Mouse (Mus musculus) yolk sac, embryonic 10.5 days (tissue): Measurements from ENCODE around the gene Kank2.
"Not testable (repeated sequence)": the region's sequence is repeated elsewhere in the genome, so short reads cannot be mapped to it uniquely, and the experiment has no call there.

Experiments used
- DNase-seq: peaks from one replicate; pipeline ENCODE4 v3.0.0-alpha.2; 2017; ENCODE audit warnings: low spot score

Kank2 gene

GRCm38 (mm10) chr9:21818125-21818524 lies 19.6 kb upstream of the Kank2 start:
- DNase-seq = no peak

DNA sequence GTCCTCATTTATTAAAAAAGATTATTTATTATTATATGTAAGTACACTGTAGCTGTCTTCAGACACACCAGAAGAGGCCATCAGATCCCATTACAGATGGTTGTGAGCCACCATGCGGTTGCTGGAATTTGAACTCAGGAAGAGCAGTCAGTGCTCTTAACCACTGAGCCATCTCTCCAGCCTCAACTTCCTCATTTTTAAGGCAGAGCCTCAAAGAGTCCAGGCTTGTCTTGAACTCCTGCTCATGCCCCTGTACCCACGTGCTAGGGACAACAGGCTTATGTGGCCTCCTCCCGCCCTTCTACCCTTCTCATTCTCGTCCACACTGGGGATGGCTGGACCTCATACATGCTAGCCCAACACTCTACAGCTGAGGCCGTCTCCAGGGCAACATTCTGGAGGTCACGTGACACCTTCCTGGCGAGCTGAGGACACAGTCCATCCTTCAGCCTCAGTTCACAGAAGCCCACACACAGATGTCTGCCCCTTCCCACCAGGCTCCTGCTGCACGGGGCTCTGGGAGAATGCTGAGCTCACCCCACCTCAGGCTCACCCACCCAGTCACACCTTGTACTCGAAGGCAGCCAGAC lies 18.3 kb upstream of the Kank2 start:
- peak; percentile 60 for DNase-seq

- DNase-seq = no peak
Measured at GRCm38 (mm10) chr9:21811170-21811569, 12.6 kb upstream of the Kank2 start.

GRCm38 (mm10) chr9:21808561-21808960 lies 10.0 kb upstream of the Kank2 start:
- no peak for DNase-seq

GRCm38 (mm10) chr9:21806976-21807375 lies 8.4 kb upstream of the Kank2 start:
- DNase-seq = no peak

- no peak for DNase-seq
Measured at GRCm38 (mm10) chr9:21806363-21806762, 7.8 kb upstream of the Kank2 start.

GRCm38 (mm10) chr9:21803986-21804644 lies 5.6 kb upstream of the Kank2 start:
- peak; percentile 53 for DNase-seq

DNA sequence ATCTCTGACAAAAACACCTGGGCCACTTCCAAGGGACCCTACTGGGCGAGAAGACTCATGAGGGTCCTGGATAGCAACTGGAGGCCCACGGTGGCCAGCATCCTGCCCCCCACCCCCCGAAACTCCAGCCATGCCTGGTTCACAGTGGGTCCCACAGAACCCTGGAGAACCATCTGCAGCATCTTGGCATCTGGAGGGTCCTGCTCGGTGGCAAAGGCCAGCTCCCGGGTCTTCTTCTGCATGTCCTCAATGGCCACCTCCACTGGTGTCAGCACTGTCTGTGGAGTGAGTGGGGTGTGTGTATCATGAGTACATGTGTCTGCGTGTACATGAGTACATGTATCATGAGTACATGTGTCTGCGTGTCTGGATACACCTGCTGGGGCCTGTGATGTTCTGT lies 3.0 kb upstream of the Kank2 start:
- no peak for DNase-seq

DNA sequence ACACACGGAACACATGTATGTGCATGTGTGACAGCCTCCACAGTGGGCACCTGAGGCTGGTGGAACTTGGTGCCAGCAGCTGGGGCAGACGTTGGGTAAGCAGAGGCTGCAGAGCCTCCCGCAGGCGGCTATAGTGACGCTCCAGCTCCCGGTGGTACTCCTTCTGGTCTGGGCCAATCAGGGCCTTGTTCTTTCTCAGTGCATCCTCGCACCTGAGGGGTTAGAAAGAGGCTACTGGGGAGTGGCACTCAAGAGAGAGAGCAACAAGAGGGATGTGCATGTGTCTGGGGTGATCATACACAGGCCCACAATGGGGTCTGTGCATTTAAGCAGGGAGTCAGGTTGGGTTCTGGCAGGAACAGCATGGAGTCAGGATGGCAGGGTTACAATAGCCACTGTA lies 2.6 kb upstream of the Kank2 start:
- DNase-seq = no peak

DNA sequence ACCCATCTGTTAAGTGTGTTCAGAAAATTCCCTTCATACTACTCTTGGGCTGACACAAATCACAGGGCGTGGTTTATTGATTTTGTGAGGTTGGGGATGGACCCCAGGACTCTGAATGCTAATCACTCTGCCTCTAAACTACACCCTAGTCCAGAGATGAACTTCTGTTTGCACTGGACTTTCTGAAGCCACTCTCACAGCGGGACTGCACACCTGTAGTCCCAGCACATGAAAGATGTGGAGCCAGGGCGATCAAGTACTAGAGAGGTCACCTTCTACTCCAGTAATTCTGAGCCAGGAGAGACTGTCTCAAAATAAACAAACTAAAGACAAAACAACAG lies 436 bp upstream of the Kank2 start:
- no peak for DNase-seq

- DNase-seq = peak; percentile 85
Measured at GRCm38 (mm10) chr9:21797921-21798344, 611 bp downstream of the Kank2 start.

GRCm38 (mm10) chr9:21796919-21797318 lies 1.6 kb downstream of the Kank2 start:
- DNase-seq = no peak

- peak; percentile 20 for DNase-seq
Measured at GRCm38 (mm10) chr9:21796259-21796658, 2.3 kb downstream of the Kank2 start.

GRCm38 (mm10) chr9:21795579-21795978 lies 3.0 kb downstream of the Kank2 start:
- DNase-seq = no peak

DNA sequence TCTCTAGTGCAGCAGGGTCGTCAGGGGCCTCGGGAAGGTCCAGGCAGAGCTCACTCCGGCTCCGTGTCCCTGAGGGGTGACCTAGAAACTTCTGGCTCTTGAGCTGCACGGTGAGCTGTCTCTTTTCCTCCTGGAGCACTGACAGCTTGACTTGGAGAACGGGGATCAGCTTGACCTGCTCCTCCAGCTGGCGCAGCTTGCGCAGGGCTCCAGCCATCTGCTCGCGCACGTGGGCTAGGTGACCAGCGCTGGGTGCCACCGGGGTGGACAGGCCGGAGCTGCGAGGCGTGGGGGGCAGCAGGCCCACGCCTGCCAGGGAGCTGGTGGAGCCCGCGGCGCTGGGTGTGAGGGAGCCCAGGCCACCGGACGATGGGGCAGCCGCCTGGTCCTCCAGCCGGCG lies 3.6 kb downstream of the Kank2 start:
- no peak for DNase-seq

DNA sequence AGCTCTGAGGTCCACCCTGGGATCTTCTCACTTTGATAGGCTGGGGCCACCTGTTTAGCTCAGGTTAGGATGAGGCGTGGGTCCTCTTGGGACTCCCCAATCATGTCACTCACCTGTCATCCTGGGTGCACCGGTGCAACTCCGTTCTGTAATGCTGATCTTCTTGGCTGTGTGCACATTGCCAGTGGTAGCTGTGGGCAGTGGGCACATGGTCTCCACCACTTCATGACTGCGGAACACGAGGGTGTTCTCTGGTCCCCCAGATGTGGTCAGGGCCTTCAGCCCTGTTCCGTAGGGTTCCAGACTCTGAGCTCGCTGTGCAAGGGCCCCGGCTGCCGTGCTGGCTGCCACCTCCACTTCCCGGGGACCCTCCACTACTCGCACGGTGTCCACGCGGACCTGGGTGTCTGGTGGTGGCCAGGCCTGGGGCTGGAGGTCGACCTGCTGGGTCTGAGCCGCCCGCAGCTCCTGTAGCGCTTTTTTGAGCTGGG lies 4.2 kb downstream of the Kank2 start:
- no peak for DNase-seq

DNA sequence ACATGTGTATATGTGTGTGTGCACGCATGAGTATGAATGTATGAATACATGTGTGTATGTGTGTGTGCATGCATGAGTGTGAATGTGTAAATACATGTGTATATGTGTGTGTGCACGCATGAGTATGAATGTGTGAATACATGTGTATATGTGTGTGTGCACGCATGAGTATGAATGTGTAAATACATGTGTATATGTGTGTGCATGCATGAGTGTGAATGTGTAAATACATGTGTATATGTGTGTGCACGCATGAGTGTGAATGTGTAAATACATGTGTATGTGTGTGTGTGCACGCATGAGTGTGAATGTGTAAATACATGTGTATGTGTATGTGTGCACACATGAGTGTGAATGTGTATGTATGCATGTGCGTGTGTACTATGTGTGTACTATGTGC lies 5.0 kb downstream of the Kank2 start:
- not testable (repeated sequence) for DNase-seq

- DNase-seq = no peak
Measured at GRCm38 (mm10) chr9:21792644-21793043, 5.9 kb downstream of the Kank2 start.

- DNase-seq = no peak
Measured at GRCm38 (mm10) chr9:21791861-21792260, 6.7 kb downstream of the Kank2 start.

GRCm38 (mm10) chr9:21788234-21788633 lies 10.3 kb downstream of the Kank2 start:
- no peak for DNase-seq

GRCm38 (mm10) chr9:21787654-21788053 lies 10.9 kb downstream of the Kank2 start:
- no peak for DNase-seq

GRCm38 (mm10) chr9:21786906-21787305 lies 11.6 kb downstream of the Kank2 start:
- peak; percentile 85 for DNase-seq

GRCm38 (mm10) chr9:21786309-21786708 lies 12.2 kb downstream of the Kank2 start:
- not testable (repeated sequence) for DNase-seq
